Mouse (Mus musculus) colon, adult 2 months (tissue): Measurements from ENCODE around the gene 1700028K03Rik. TPM values are rescaled to one million over a fixed set of nuclear protein-coding genes. Genes with fewer than 3 reads are reported as not detected.

Experiments
- polyA plus RNA-seq: library from polyadenylated mRNA; depleted of rRNA; stranded (reverse); fragments of >200 nt; gene quantifications from 2 replicates; pipeline ENCODE4 v1.2.3, GENCODE M21; 2012; rRNA removed

The 1700028K03Rik gene
- not detected in 2 replicates for polyA plus RNA-seq

DNA sequence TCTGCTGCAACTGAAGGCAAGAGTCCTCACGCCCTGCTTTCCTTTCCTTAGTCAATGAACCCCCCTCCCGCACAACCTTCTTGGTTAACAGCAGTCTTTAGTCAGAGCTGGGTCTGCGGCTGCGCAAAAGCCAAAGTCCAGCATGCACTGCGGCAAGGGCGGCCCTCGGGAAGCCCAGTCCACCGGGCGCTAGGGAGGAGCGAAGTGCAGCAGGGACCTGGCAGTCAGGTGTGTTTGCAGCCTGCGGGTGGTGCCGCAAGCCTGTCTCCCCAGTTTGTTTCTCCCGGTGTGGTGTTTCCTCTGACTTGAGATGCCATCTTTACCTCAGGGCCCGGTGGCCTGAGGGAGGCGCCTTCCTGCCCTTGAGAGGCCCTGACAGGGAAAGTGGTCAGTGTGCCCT lies at the start of gene 1700028K03Rik:
Gene 1700028K03Rik, plus strand, starts transcription at position 129 of the 400 bp plus-strand sequence.

DNA sequence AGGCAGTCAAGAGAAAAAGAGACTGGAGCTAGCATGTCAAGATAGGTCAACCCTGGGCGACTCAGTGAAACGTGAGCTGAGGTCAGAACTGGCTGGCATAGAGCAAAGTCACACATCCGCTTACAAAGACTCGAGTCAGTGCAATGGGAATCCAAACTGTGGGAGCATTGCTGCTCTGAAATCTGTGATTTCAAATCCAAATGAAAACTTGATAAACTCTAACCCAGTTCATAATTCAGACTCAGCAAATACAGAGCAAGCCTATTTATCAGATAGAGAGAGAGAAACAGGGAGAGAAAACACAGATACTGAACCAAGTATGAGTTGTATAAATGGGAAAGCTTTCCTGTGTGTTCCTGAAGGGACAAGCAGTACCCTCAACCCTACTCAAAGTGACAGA lies 27.2 kb upstream of the 1700028K03Rik start, which contains the start of gene Gm42669:
Gene Gm42669, plus strand, starts transcription at position 301 of the 400 bp plus-strand sequence.

DNA sequence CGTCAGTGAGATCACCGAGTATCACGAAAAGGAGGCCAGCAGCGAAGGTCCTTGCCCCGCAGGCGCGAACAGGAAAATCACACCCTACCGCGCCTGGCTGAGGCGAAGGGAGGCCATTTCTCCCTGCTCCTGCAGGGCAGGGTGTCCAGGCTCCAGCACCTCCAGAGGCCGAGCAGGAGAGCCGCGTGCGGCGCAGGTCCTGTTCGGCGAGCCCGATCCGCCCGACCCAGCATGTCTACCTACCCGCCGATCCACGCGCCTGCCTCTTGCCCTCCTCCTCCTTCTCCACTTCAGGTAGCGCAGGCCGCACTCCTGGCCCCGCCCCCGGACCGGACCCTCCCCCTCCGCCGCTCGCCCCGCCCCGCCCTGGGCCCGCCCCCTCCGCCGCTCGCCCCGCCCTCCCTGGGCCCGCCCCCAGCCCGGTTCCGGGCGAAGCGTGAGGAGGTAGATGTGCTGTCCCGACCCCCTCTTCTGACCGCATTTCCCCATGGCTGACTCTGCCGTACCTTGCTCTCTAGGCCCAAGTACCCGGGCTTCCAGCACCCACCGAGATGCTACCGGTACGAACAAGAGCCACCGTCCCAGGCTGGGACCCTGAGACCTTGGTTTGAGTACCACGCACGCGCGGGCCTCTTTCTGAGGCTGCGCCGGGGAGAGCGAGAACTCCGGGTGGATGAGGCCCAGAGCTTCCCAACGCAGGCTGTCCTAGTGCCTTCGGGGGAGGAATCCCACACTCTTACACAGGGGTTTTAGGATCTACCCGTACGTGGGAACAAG lies 63.0 kb downstream of the 1700028K03Rik start, which contains the start of the genes Rpap2 and Glmn:
Gene Rpap2, plus strand, starts transcription at position 73 of the 777 bp plus-strand sequence.
Gene Glmn, minus strand, starts transcription at position 588 of the 777 bp plus-strand sequence.

Other genes with a start within 250 kb of the 1700028K03Rik start
- 11.1 and 15.9 TPM in 2 replicates for gene Tgfbr3, start 245.1 kb upstream of the 1700028K03Rik start, polyA plus RNA-seq
- 0.93 and 1.3 TPM in 2 replicates for gene Brdt, start 203.6 kb upstream of the 1700028K03Rik start, polyA plus RNA-seq
- gene Ephx4, start 132.0 kb upstream of the 1700028K03Rik start, polyA plus RNA-seq: 14.0 and 14.8 TPM in 2 replicates
- not detected in 2 replicates for gene Lpcat2b, start 103.2 kb upstream of the 1700028K03Rik start, polyA plus RNA-seq
- 0.79 and 1.4 TPM in 2 replicates for gene Btbd8, start 96.7 kb upstream of the 1700028K03Rik start, polyA plus RNA-seq
- gene Gm42669, start 27.1 kb upstream of the 1700028K03Rik start, polyA plus RNA-seq: 0.07 TPM in 1 of 2 replicates, not detected in the other
- gene Rpap2, start 62.7 kb downstream of the 1700028K03Rik start, polyA plus RNA-seq: 2.2 and 2.4 TPM in 2 replicates
- gene Glmn, start 63.2 kb downstream of the 1700028K03Rik start, polyA plus RNA-seq: 0.57 and 0.64 TPM in 2 replicates
- gene Gfi1, start 191.3 kb downstream of the 1700028K03Rik start, polyA plus RNA-seq: 22.6 and 24.7 TPM in 2 replicates